Mouse (Mus musculus) lung, postnatal 0 days (tissue): Measurements from ENCODE around the gene Zp3. TPM values are rescaled to one million over a fixed set of nuclear protein-coding genes. Genes with fewer than 3 reads are reported as not detected.
A peak's percentile ranks its signal among the peaks of the same experiment; 100 is the strongest.

Experiments
- ATAC-seq: fragments of 200-750 bp; cut with Nextera tagmentation; 2 replicates; pipeline ENCODE4 v1.8.0; 2017; ENCODE audit warnings: moderate library complexity
- DNase-seq: peaks from one replicate; pipeline ENCODE4 v3.0.0-alpha.2; 2016; ENCODE audit warnings: low spot score
- H3K27ac ChIP-seq: fragments of 300-500 bp; sonication (generic); 2 replicates; pipeline ENCODE4 v1.5.1; 2014; ENCODE audit warnings: antibody characterized with exemption, mild to moderate bottlenecking, low read length, mixed read lengths
- H3K27me3 ChIP-seq: fragments of 300-500 bp; sonication (generic); replicated peaks from 2 replicates; pipeline ENCODE4 v1.6.1; 2014; ENCODE audit warnings: low read length, mixed read lengths; ENCODE audit not compliant: insufficient read depth
- H3K36me3 ChIP-seq: fragments of 300-500 bp; sonication (generic); 2 replicates; pipeline ENCODE4 v1.6.1; 2014; ENCODE audit warnings: low read length, mixed read lengths; ENCODE audit not compliant: insufficient read depth
- H3K4me1 ChIP-seq: fragments of 300-500 bp; sonication (generic); 2 replicates; pipeline ENCODE4 v1.6.1; 2014; ENCODE audit warnings: antibody characterized with exemption, low read depth, low read length, mixed read lengths; ENCODE audit not compliant: insufficient read depth
- H3K4me2 ChIP-seq: fragments of 300-500 bp; sonication (generic); replicated peaks from 2 replicates; pipeline ENCODE4 v1.6.1; 2014; ENCODE audit warnings: low read depth, mild to moderate bottlenecking, low read length, moderate library complexity, mixed read lengths
- H3K4me3 ChIP-seq: fragments of 300-500 bp; sonication (generic); 2 replicates; pipeline ENCODE4 v1.5.1; 2014; ENCODE audit warnings: low read depth, low read length
- H3K9ac ChIP-seq: fragments of 300-500 bp; sonication (generic); replicated peaks from 2 replicates; pipeline ENCODE4 v1.6.1; 2014; ENCODE audit warnings: low read depth, mild to moderate bottlenecking
- H3K9me3 ChIP-seq: fragments of 300-500 bp; sonication (generic); 2 replicates; pipeline ENCODE4 v1.6.1; 2016; ENCODE audit warnings: low read length, mixed read lengths
- CTCF ChIP-seq: IDR thresholded peaks from 2 replicates; pipeline ENCODE4 v1.5.1; 2016; ENCODE audit warnings: antibody characterized with exemption, mild to moderate bottlenecking
- EP300 ChIP-seq: IDR thresholded peaks from 2 replicates; pipeline ENCODE4 v1.6.1; 2016; ENCODE audit warnings: antibody characterized with exemption, mild to moderate bottlenecking, control low read depth
- WGBS: fragments of 180-500 bp; shearing (Covaris S2); extraction: QIAGEN DNeasy Blood & Tissue Kit; methylation state at CpG from one replicate; pipeline ENCODE4 v1.1.7; 2014; 5-methylcytosine and 5-hydroxymethylcytosine counted together
- polyA plus RNA-seq: library from polyadenylated mRNA; unstranded; fragments of >200 nt; fragmentation: Nextera tagmentation; extraction: Ambion mirVana; gene quantifications from 2 replicates; pipeline ENCODE4 v1.2.1, GENCODE M21; 2015

Gene Zp3
- polyA plus RNA-seq, 1 experiment from 2014 or later, result 0.35 TPM

DNA sequence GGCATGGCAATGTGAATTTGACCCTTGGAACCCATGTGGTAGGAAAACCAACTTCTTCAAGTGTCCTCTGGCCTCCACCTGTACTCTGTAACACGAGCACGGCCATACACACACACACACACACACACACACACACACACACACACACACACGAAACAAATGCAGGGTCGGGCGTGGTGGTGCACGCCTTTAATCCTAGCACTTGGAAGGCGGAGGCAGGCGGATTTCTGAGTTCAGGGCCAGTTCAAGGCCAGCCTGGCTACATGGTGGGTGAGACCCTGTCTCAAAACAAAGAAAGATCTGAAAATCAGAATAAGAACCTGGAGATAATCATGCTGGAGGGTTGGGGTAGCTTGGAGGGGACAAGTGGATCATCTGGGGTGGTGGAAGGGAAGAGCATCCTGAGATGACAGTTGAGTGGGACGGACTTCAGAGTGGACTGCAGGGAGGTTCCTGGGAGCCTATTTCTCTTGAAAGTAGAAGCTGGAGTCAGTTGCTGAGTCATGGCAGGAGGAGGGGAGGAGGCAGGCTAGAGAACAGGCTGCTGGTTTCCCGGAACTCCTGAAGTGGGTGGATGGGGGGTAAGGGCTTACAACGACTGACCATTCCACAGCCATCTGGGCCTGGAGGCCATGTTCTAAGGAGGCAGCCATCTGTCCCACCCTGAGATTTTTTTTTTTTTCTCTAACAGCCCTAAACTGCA, 29.0 kb upstream of the Zp3 start:
- WGBS, result 76% methylated on average over 11 of the region's 11 CpGs
- Histone ChIP-seq H3K4me1 (no peaks in the 10 kb centered on the region; the same call in 1 of the 2 replicates), H3K9me3 (no peaks in the 10 kb centered on the region), H3K4me2 (no peak overlapping the region), H3K9ac (no peak overlapping the region), H3K4me3 (no peak overlapping the region), H3K27ac (no peak overlapping the region), H3K36me3 (no peaks in the 10 kb centered on the region), H3K27me3 (no peaks in the 10 kb centered on the region)
- ATAC-seq (peak; percentile 43), DNase-seq (peak; percentile 48)
- TF ChIP-seq CTCF (no peak), EP300 (no peak)

GRCm38 (mm10) chr5:135951660-135952059, 28.2 kb upstream of the Zp3 start:
- Histone ChIP-seq H3K4me1 (no peaks in the 10 kb centered on the region), H3K36me3 (no peaks in the 10 kb centered on the region), H3K27ac (no peak overlapping the region), H3K4me2 (no peak overlapping the region), H3K9me3 (no peaks in the 10 kb centered on the region), H3K9ac (no peak overlapping the region), H3K4me3 (no peak overlapping the region), H3K27me3 (no peaks in the 10 kb centered on the region)
- DNase-seq, result no peak
- no peak for TF ChIP-seq EP300
- no peak for TF ChIP-seq CTCF
- no peak for ATAC-seq
- WGBS, result 87% methylated on average over 2 of the region's 2 CpGs

GRCm38 (mm10) chr5:135952830-135953229, 27.1 kb upstream of the Zp3 start:
- ATAC-seq (no peak), DNase-seq (no peak)
- Histone ChIP-seq H3K36me3 (no peaks in the 10 kb centered on the region), H3K9me3 (no peaks in the 10 kb centered on the region), H3K9ac (no peak overlapping the region), H3K27me3 (no peaks in the 10 kb centered on the region), H3K4me1 (no peaks in the 10 kb centered on the region), H3K4me3 (no peak overlapping the region), H3K4me2 (no peak overlapping the region), H3K27ac (no peak overlapping the region)
- WGBS, result 82% methylated on average over 2 of the region's 2 CpGs
- no peak for TF ChIP-seq EP300
- TF ChIP-seq CTCF, result no peak

GRCm38 (mm10) chr5:135956300-135957206, 23.3 kb upstream of the Zp3 start:
- no peaks in the 10 kb centered on the region for H3K27me3 ChIP-seq
- H3K4me1 ChIP-seq, result peaks cover 3% of the 10 kb centered on the region; the same call in 1 of the 2 replicates
- H3K4me3 ChIP-seq, result no peak overlapping the region
- no peaks in the 10 kb centered on the region for H3K9me3 ChIP-seq
- ATAC-seq (no peak), DNase-seq (no peak)
- H3K9ac ChIP-seq, result peak overlapping the region; percentile 24; the same call in 1 of the 2 replicates
- no peak for TF ChIP-seq CTCF
- TF ChIP-seq EP300, result no peak
- 84% methylated on average over 9 of the region's 9 CpGs for WGBS
- no peaks in the 10 kb centered on the region for H3K36me3 ChIP-seq
- H3K27ac ChIP-seq, result peak overlapping the region; percentile 80
- H3K4me2 ChIP-seq, result peak overlapping the region; percentile 46

DNA sequence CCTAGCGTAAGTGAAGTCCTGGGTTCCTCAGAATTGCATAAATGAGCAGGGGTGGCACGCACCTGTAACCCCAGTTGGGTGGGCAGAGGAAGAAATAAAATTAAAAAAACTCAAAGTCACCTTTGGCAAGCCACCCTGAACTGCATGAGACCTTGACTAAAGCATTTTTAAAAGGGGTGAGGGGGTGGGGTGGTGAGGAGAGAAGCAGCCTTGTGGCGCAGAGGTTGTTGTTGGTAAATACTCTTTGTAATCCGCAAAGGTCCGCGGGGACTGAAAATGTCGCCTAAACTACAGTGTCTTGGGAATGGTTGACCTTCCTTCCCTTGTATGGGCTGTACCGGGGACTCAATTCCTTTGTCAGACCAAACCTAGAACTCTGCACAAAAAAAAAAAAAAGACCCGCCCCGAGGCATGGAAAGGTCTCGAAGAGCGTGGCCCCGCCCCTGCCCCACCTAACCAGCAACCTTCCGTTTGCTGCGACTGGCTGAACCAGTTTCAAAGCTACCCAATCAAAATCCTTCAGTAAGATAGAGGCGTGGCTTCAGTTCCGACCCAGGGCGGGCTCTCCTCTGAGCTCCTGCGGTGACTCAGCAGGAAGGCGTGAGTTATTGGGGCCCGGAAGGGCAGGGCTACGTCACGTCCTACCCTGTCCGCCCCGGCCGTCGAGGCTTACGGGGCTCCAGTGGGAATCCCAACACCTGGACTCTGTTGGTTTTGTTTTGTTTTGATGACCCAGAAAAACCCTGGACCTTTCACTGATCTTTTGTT, 22.5 kb upstream of the Zp3 start:
- Histone ChIP-seq H3K4me1 (peaks cover 9% of the 10 kb centered on the region), H3K4me3 (peak overlapping the region; percentile 19), H3K4me2 (peak overlapping the region; percentile 46), H3K36me3 (no peaks in the 10 kb centered on the region), H3K9me3 (no peaks in the 10 kb centered on the region), H3K27me3 (no peaks in the 10 kb centered on the region), H3K27ac (peak overlapping the region; percentile 85), H3K9ac (peak overlapping the region; percentile 24; the same call in 1 of the 2 replicates)
- no peak; the same call in 1 of the 2 replicates for TF ChIP-seq CTCF
- peak; percentile 76; the same call in 1 of the 2 replicates for TF ChIP-seq EP300
- ATAC-seq (peak; percentile 83), DNase-seq (peak; percentile 100)
- 7% methylated on average over 28 of the region's 28 CpGs for WGBS
